Mouse (Mus musculus) small intestine, adult 2 months (tissue): Measurements from ENCODE around the gene Vav2. TPM values are rescaled to one million over a fixed set of nuclear protein-coding genes. Genes with fewer than 3 reads are reported as not detected.

ENCODE experiments used
- H3K27ac ChIP-seq: fragments of 200-500 bp; 2 replicates; pipeline ENCODE4 v1.5.1; 2012; ENCODE audit warnings: low read depth, low read length, control low read depth, inconsistent platforms; ENCODE audit not compliant: insufficient read depth
- H3K27me3 ChIP-seq: fragments of 200-500 bp; 2 replicates; pipeline ENCODE4 v1.6.1; 2012; ENCODE audit warnings: mild to moderate bottlenecking, moderate library complexity, low read length, inconsistent platforms; ENCODE audit not compliant: control insufficient read depth, insufficient read depth
- H3K36me3 ChIP-seq: fragments of 200-500 bp; 2 replicates; pipeline ENCODE4 v1.6.1; 2012; ENCODE audit warnings: mild to moderate bottlenecking, low read length, control low read depth, inconsistent platforms; ENCODE audit not compliant: control insufficient read depth, insufficient read depth
- H3K4me1 ChIP-seq: fragments of 200-500 bp; 2 replicates; pipeline ENCODE4 v1.6.1; 2012; ENCODE audit warnings: low read length, inconsistent platforms, mixed read lengths; ENCODE audit not compliant: control insufficient read depth, insufficient read depth, insufficient read length
- H3K4me3 ChIP-seq: fragments of 200-500 bp; 2 replicates; pipeline ENCODE4 v1.5.1; 2012; ENCODE audit warnings: low read depth, mild to moderate bottlenecking, control low read depth, inconsistent platforms, low read length, moderate library complexity
- CTCF ChIP-seq: fragments of 200-500 bp; IDR thresholded peaks from 2 replicates; pipeline ENCODE4 v1.5.1; 2012; ENCODE audit warnings: low read depth, mild to moderate bottlenecking, control low read depth, inconsistent platforms, low read length, moderate library complexity, mixed read lengths; ENCODE audit not compliant: insufficient replicate concordance, insufficient read length; ENCODE audit errors: extremely low read depth
- POLR2A ChIP-seq: fragments of 200-500 bp; IDR thresholded peaks from 2 replicates; pipeline ENCODE4 v1.6.1; 2012; ENCODE audit warnings: low read depth, mild to moderate bottlenecking, control low read depth, inconsistent platforms, low read length, moderate library complexity
- WGBS: fragments of 180-500 bp; shearing (Covaris S2); methylation state at CpG from one replicate; pipeline ENCODE4 v1.1.7; 2018; 5-methylcytosine and 5-hydroxymethylcytosine counted together
- polyA plus RNA-seq: library from polyadenylated mRNA; depleted of rRNA; stranded (reverse); fragments of >200 nt; gene quantifications from 2 replicates; pipeline ENCODE4 v1.2.3, GENCODE M21; 2012

The Vav2 gene
- polyA plus RNA-seq, 1 experiment: 59.5 TPM

- Histone ChIP-seq H3K27me3 (no peaks in the 10 kb centered on the region), H3K36me3 (peaks cover 36% of the 10 kb centered on the region; the same call in 1 of the 2 replicates), H3K4me3 (no peak overlapping the region), H3K4me1 (no peaks in the 10 kb centered on the region), H3K27ac (no peak overlapping the region)
- TF ChIP-seq POLR2A (no peak), CTCF (no peak)
- WGBS: 55% methylated on average over 9 of the region's 9 CpGs
Observed at GRCm38 (mm10) chr2:27296656-27297406, 130.0 kb downstream of the Vav2 start.

GRCm38 (mm10) chr2:27294777-27295176 is 132.1 kb downstream of the Vav2 start:
- TF ChIP-seq CTCF (no peak), POLR2A (no peak)
- WGBS: 88% methylated on average over 3 of the region's 3 CpGs

GRCm38 (mm10) chr2:27289019-27289418 is 137.8 kb downstream of the Vav2 start:
- no peak overlapping the region for H3K27ac ChIP-seq
- TF ChIP-seq POLR2A: no peak
- peak; percentile 75; the same call in 1 of the 2 replicates for TF ChIP-seq CTCF
- H3K4me1 ChIP-seq: peaks cover 10% of the 10 kb centered on the region

More at GRCm38 (mm10) chr2:27294777-27295176, 132.1 kb downstream of the Vav2 start:
- no peak overlapping the region for H3K4me3 ChIP-seq
- peaks cover 46% of the 10 kb centered on the region for H3K36me3 ChIP-seq
- no peaks in the 10 kb centered on the region for H3K4me1 ChIP-seq
- H3K27ac ChIP-seq: no peak overlapping the region
- no peaks in the 10 kb centered on the region for H3K27me3 ChIP-seq

GRCm38 (mm10) chr2:27286971-27287710 is 139.7 kb downstream of the Vav2 start:
- no peak overlapping the region for H3K27ac ChIP-seq
- 85% methylated on average over 7 of the region's 7 CpGs for WGBS
- H3K27me3 ChIP-seq: no peaks in the 10 kb centered on the region
- peaks cover 39% of the 10 kb centered on the region for H3K36me3 ChIP-seq
- no peak overlapping the region for H3K4me3 ChIP-seq
- peaks cover 12% of the 10 kb centered on the region for H3K4me1 ChIP-seq
- TF ChIP-seq POLR2A (no peak), CTCF (no peak)

More at GRCm38 (mm10) chr2:27289019-27289418, 137.8 kb downstream of the Vav2 start:
- WGBS: 25% methylated on average over 3 of the region's 3 CpGs
- peaks cover 48% of the 10 kb centered on the region for H3K36me3 ChIP-seq
- H3K27me3 ChIP-seq: no peaks in the 10 kb centered on the region
- H3K4me3 ChIP-seq: no peak overlapping the region

- TF ChIP-seq POLR2A: no peak
- TF ChIP-seq CTCF: no peak
- Histone ChIP-seq H3K4me1 (peaks cover 12% of the 10 kb centered on the region), H3K4me3 (no peak overlapping the region), H3K36me3 (peaks cover 28% of the 10 kb centered on the region), H3K27me3 (no peaks in the 10 kb centered on the region), H3K27ac (peak overlapping the region; percentile 47)
- WGBS: 41% methylated on average over 7 of the region's 7 CpGs
Observed at GRCm38 (mm10) chr2:27284441-27284840, 142.4 kb downstream of the Vav2 start.

GRCm38 (mm10) chr2:27281771-27282170 is 145.1 kb downstream of the Vav2 start:
- TF ChIP-seq CTCF (no peak), POLR2A (no peak)
- no peaks in the 10 kb centered on the region for H3K27me3 ChIP-seq
- no peak overlapping the region for H3K27ac ChIP-seq

GRCm38 (mm10) chr2:27280920-27281611 is 145.8 kb downstream of the Vav2 start:
- Histone ChIP-seq H3K27ac (no peak overlapping the region), H3K36me3 (peaks cover 41% of the 10 kb centered on the region), H3K27me3 (no peaks in the 10 kb centered on the region), H3K4me3 (no peak overlapping the region), H3K4me1 (peaks cover 12% of the 10 kb centered on the region)
- WGBS: 66% methylated on average over 13 of the region's 13 CpGs
- TF ChIP-seq CTCF (peak; percentile 88; the same call in 1 of the 2 replicates), POLR2A (no peak)

More at GRCm38 (mm10) chr2:27281771-27282170, 145.1 kb downstream of the Vav2 start:
- Histone ChIP-seq H3K36me3 (peaks cover 39% of the 10 kb centered on the region), H3K4me3 (no peak overlapping the region), H3K4me1 (peaks cover 12% of the 10 kb centered on the region)
- 93% methylated on average over 9 of the region's 9 CpGs for WGBS
